Mouse (Mus musculus): ENCODE measurements around the gene Mbd6. TPM values are rescaled to one million over a fixed set of nuclear protein-coding genes. Genes with fewer than 3 reads are reported as not detected.

The Mbd6 gene
- 10.5 and 10.7 TPM in 2 replicates for polyA plus RNA-seq (2015; fragmentation: Nextera tagmentation; extraction: Ambion mirVana)

DNA sequence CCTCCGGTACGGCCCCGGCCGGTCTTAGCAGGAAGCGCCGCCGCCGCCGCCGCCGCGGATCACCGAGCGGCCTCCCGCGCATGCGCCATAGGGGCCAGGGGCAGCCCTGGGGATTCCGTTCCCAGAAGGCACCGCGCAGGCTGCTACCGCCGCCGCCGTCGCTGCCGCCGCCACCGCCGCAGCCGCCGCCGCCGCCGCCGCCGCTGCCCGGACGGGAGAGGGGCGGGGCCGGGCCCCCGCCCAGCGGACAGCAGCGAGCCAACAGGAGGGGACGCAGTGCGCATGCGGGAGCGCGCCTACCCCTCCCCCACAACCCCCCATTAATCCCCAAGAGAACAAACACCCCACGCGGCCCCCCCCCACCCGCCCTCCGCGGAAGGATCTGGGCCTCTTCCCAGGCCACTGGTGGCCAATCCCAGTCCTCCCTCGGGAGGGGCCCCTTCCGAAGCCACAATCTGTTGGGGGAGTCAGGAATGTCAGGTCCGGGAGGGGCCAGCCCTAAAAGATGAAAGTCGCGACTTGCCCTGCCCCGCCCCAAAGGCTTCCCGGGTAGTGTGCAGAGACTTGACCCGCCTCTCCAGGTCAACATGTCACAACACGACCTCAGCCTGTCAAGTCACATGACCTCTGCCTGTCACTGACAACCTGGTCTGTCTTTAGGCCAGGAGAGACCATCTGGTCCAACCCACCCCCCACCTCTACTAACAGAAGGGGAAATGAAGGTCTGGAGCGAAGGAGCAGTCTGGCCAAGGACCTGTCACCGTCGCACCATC lies at the start of gene Mbd6:
Gene Mbd6 (minus strand): TSS at position 219 of the 773 bp plus-strand sequence.
- H3K4me1 ChIP-seq (replicated peaks; ENCODE audit: insufficient read depth, low read length): peaks cover 29% of the 10 kb centered on the region
- TF ChIP-seq CTCF (IDR thresholded peaks at IDR 0.05; ENCODE audit: low read depth): no peak
- peak within 1 kb of the TSS; percentile 72 for H3K4me3 ChIP-seq (replicated peaks; ENCODE audit: low read depth, low read length)
- H3K9ac ChIP-seq (ENCODE audit: low read depth, low read length): peak within 1 kb of the TSS; percentile 76
- H3K36me3 ChIP-seq (ENCODE audit: insufficient read depth, low read length): peaks cover 20% of the 10 kb centered on the region; the same call in 1 of the 2 replicates
- H3K27me3 ChIP-seq (ENCODE audit: insufficient read depth, low read length): no peaks in the 10 kb centered on the region
- 0% methylated on average over 21 of the region's 65 CpGs for WGBS
- peak within 1 kb of the TSS; percentile 99 for H3K27ac ChIP-seq
- ATAC-seq (replicated peaks; ENCODE audit: low FRiP score, low read depth): peak; percentile 37
- peak within 1 kb of the TSS; percentile 90 for H3K4me2 ChIP-seq (ENCODE audit: low read length)
- H3K9me3 ChIP-seq (replicated peaks; ENCODE audit: low read length): no peaks in the 10 kb centered on the region
- peak; percentile 91 for DNase-seq (ENCODE audit: low spot score)

GRCm38 (mm10) chr10:127337536-127338099 lies 48.8 kb upstream of the Mbd6 start:
- Histone ChIP-seq H3K27me3 (ENCODE audit: insufficient read depth, low read length) (0 out of 2 replicates have a peak, but pooled peaks cover 7% of the 10 kb centered on the region), H3K4me3 (replicated peaks; ENCODE audit: low read depth, low read length) (no peak overlapping the region), H3K4me1 (replicated peaks; ENCODE audit: insufficient read depth, low read length) (peaks cover 7% of the 10 kb centered on the region; the same call in 1 of the 2 replicates), H3K36me3 (ENCODE audit: insufficient read depth, low read length) (no peaks in the 10 kb centered on the region), H3K4me2 (ENCODE audit: low read length) (no peak overlapping the region), H3K27ac (no peak overlapping the region), H3K9me3 (replicated peaks; ENCODE audit: low read length) (no peaks in the 10 kb centered on the region), H3K9ac (ENCODE audit: low read depth, low read length) (no peak overlapping the region)
- TF ChIP-seq CTCF (IDR thresholded peaks at IDR 0.05; ENCODE audit: low read depth): no peak
- WGBS: 84% methylated on average over 6 of the region's 6 CpGs
- DNase-seq (ENCODE audit: low spot score): no peak
- no peak for ATAC-seq (replicated peaks; ENCODE audit: low FRiP score, low read depth)

- 73% methylated on average over 5 of the region's 5 CpGs for WGBS
- Histone ChIP-seq H3K9me3 (replicated peaks; ENCODE audit: low read length) (no peaks in the 10 kb centered on the region), H3K4me2 (ENCODE audit: low read length) (no peak overlapping the region), H3K4me3 (replicated peaks; ENCODE audit: low read depth, low read length) (no peak overlapping the region), H3K36me3 (ENCODE audit: insufficient read depth, low read length) (no peaks in the 10 kb centered on the region), H3K27ac (no peak overlapping the region), H3K27me3 (ENCODE audit: insufficient read depth, low read length) (0 out of 2 replicates have a peak, but pooled peaks cover 7% of the 10 kb centered on the region), H3K9ac (ENCODE audit: low read depth, low read length) (no peak overlapping the region), H3K4me1 (replicated peaks; ENCODE audit: insufficient read depth, low read length) (peaks cover 7% of the 10 kb centered on the region; the same call in 1 of the 2 replicates)
- DNase-seq (ENCODE audit: low spot score): no peak
- TF ChIP-seq CTCF (IDR thresholded peaks at IDR 0.05; ENCODE audit: low read depth): no peak
- no peak for ATAC-seq (replicated peaks; ENCODE audit: low FRiP score, low read depth)
Measured at GRCm38 (mm10) chr10:127336952-127337351, 48.1 kb upstream of the Mbd6 start.

DNA sequence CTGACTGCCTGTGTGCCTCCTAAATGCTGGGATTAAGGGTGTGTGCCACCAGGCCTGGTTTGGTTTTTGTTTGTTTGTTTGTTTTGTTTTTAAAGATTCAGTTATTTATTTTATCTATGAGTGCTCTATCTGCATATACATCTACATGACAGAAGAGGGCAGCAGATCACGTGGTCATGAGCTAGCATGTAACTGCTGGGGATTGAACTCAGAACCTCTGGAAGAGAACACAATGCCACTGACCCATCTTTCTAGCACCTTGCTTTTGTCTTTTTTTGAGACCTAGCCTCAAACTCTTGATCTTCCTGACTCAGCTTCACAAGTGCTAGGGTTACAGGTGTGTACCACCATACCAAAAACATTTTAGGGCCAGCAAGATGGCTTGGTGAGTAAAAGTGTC lies 46.5 kb upstream of the Mbd6 start:
- WGBS: 55% methylated on average over 1 of the region's 1 CpGs
- DNase-seq (ENCODE audit: low spot score) (no peak), ATAC-seq (replicated peaks; ENCODE audit: low FRiP score, low read depth) (no peak)
- no peak overlapping the region for H3K9ac ChIP-seq (ENCODE audit: low read depth, low read length)
- H3K9me3 ChIP-seq (replicated peaks; ENCODE audit: low read length): no peaks in the 10 kb centered on the region
- 0 out of 2 replicates have a peak, but pooled peaks cover 2% of the 10 kb centered on the region for H3K27me3 ChIP-seq (ENCODE audit: insufficient read depth, low read length)
- H3K27ac ChIP-seq: no peak overlapping the region
- H3K4me3 ChIP-seq (replicated peaks; ENCODE audit: low read depth, low read length): no peak overlapping the region
- no peaks in the 10 kb centered on the region for H3K36me3 ChIP-seq (ENCODE audit: insufficient read depth, low read length)
- peaks cover 4% of the 10 kb centered on the region; the same call in 1 of the 2 replicates for H3K4me1 ChIP-seq (replicated peaks; ENCODE audit: insufficient read depth, low read length)
- no peak for TF ChIP-seq CTCF (IDR thresholded peaks at IDR 0.05; ENCODE audit: low read depth)
- H3K4me2 ChIP-seq (ENCODE audit: low read length): no peak overlapping the region

DNA sequence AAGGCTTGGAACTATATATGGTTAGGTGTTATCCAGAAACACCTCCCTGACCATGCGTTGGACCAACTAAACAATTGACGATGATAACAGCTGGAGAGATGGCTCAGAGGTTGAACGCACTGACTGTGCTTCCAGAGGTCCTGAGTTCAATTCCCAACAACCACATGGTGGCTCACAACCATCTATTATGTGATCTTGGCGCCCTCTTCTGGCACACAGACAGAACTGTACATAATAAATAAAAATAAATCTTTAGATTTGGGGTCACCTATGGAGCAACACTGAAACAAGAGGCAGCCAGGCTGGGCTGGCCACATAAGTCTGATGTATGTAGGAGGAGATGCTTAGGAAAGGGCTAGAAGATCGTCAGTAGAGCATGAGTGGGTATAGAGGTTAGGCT lies 44.3 kb upstream of the Mbd6 start:
- Histone ChIP-seq H3K4me3 (replicated peaks; ENCODE audit: low read depth, low read length) (no peak overlapping the region), H3K9me3 (replicated peaks; ENCODE audit: low read length) (no peaks in the 10 kb centered on the region), H3K36me3 (ENCODE audit: insufficient read depth, low read length) (no peaks in the 10 kb centered on the region), H3K4me1 (replicated peaks; ENCODE audit: insufficient read depth, low read length) (no peaks in the 10 kb centered on the region), H3K9ac (ENCODE audit: low read depth, low read length) (no peak overlapping the region), H3K27ac (no peak overlapping the region), H3K4me2 (ENCODE audit: low read length) (no peak overlapping the region), H3K27me3 (ENCODE audit: insufficient read depth, low read length) (no peaks in the 10 kb centered on the region)
- DNase-seq (ENCODE audit: low spot score) (no peak), ATAC-seq (replicated peaks; ENCODE audit: low FRiP score, low read depth) (no peak)
- peak; percentile 63 for TF ChIP-seq CTCF (IDR thresholded peaks at IDR 0.05; ENCODE audit: low read depth)
- 79% methylated on average over 5 of the region's 5 CpGs for WGBS

DNA sequence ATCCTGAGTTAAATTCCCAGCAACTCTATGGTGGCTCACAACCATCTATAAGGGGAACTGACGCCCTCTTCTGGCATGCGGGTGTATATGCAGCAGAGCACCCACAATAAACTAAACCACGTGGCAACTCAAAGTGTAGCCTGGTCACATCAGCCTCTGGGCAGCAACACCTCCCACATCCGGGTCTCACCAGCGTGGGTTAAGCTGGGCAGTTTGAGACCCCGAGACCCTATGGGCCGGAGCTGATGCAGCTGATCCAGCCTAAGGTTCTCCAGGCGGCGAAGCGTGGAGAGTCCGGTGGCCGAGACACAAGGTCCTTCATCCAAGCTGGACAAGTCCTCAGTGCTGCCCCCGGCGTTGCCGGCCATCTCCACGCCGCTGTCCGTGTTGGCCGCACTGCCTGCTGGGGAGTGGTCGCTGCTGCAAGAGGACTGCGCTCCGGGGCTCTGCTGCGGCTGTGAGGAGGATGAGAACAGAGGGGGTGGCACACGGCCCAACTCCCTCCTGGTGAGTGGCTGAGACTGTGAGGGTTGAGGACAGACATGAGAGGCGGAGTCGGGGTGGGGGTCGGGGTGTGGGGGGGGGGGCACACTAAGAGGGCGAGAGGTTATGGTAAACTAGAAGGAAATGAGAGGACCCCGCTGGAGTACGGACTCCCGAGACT lies 43.5 kb upstream of the Mbd6 start:
- DNase-seq (ENCODE audit: low spot score) (no peak), ATAC-seq (replicated peaks; ENCODE audit: low FRiP score, low read depth) (no peak; the same call in 1 of the 2 replicates)
- no peak overlapping the region for H3K9ac ChIP-seq (ENCODE audit: low read depth, low read length)
- H3K4me3 ChIP-seq (replicated peaks; ENCODE audit: low read depth, low read length): no peak overlapping the region
- no peaks in the 10 kb centered on the region for H3K4me1 ChIP-seq (replicated peaks; ENCODE audit: insufficient read depth, low read length)
- no peaks in the 10 kb centered on the region for H3K36me3 ChIP-seq (ENCODE audit: insufficient read depth, low read length)
- WGBS: 43% methylated on average over 31 of the region's 31 CpGs
- no peaks in the 10 kb centered on the region for H3K9me3 ChIP-seq (replicated peaks; ENCODE audit: low read length)
- peaks cover 8% of the 10 kb centered on the region; the same call in 1 of the 2 replicates for H3K27me3 ChIP-seq (ENCODE audit: insufficient read depth, low read length)
- peak overlapping the region; percentile 19; the same call in 1 of the 2 replicates for H3K4me2 ChIP-seq (ENCODE audit: low read length)
- H3K27ac ChIP-seq: no peak overlapping the region
- TF ChIP-seq CTCF (IDR thresholded peaks at IDR 0.05; ENCODE audit: low read depth): peak; percentile 38
